Mouse (Mus musculus) erythroblast, embryonic 14.5 days (primary cell): ENCODE data around the gene Dact3.

Experiments used
- GATA1 ChIP-seq: IDR thresholded peaks from 2 replicates; pipeline ENCODE4 v1.6.1; 2012; ENCODE audit warnings: low read length, inconsistent platforms, mixed read lengths
- TAL1 ChIP-seq: IDR thresholded peaks from 3 replicates; pipeline ENCODE4 v1.6.1; 2012; ENCODE audit warnings: low read length, inconsistent platforms, mixed read lengths

DNA sequence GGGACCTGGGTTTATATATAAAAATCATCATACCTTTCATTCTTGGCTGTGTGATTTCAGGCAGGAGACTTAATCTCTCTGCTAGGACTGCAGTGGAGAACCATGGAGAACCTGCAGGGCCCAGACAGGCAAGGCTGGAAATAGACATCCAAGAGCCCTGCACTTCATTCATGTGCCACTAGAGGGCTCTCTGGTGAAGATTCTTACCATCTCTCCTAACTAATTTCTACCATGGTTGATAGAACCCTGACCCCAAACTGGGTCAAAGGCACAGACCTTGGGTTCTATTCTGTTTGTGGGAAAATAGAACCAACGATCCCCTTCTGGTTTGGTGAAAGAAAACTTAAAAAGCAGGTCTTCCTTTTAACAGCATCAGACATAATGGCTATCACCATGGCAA is 55.7 kb downstream of the Dact3 start:
- TF ChIP-seq GATA1 (no peak), TAL1 (no peak)
